13 mouse cellular contexts compared by ENCODE assay signal in the genomic region with DNA sequence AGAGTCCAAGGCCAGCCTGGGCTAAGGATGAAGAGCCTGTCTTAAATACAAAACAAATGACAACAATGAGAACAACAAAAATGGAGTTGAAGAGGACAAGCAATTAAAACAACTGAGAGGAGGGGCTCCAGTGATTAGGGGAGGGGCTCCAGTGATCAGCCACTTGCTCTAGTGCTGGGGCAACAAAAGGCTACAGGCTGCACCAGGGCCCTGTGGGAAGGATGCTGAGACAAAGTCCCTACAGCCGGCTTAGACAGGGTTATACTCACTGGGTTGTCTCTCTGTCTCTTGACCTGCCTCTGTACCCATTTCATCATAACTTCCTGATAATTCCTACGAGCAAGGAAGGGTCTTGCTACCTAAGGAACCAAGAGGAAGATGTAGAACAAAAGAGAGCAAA. TPM values are rescaled to one million over a fixed set of nuclear protein-coding genes. Genes with fewer than 3 reads are reported as not detected.
A peak's percentile ranks its signal among the peaks of the same experiment; 100 is the strongest.
DNase-seq lines count a peak whose midpoint lies in the region; ATAC-seq and TF ChIP-seq lines count a peak whose summit lies in the region.
"Had no signal": no experiment of that assay in that cellular context is flagged by ENCODE, and none has a peak within 500 bp of the region (broad histone marks: within the 10 kb centered on the region; RNA-seq: fewer than 3 reads in every experiment).

No protein-coding gene starts in this region.

- no peak overlapping the region; the same call in 1 of the 2 replicates for H3K4me3 ChIP-seq in midbrain, embryonic 10.5 days
- no peak overlapping the region for H3K4me3 ChIP-seq in midbrain, postnatal 0 days (ENCODE audit: low read depth, low read length)
- H3K4me3 ChIP-seq in forebrain, embryonic 14.5 days (ENCODE audit: low read depth, low read length): no peak overlapping the region
- no peak overlapping the region for H3K4me3 ChIP-seq in hindbrain, embryonic 16.5 days (ENCODE audit: low read length)
- no peak overlapping the region for H3K4me3 ChIP-seq in neural tube, embryonic 13.5 days

- DNase-seq in midbrain, embryonic 10.5 days (ENCODE audit: low spot score): no peak
- DNase-seq in midbrain, postnatal 0 days (ENCODE audit: low spot score): no peak
- DNase-seq in forebrain, embryonic 14.5 days (ENCODE audit: low spot score): no peak
- DNase-seq in layer of hippocampus, postnatal 10 days (ENCODE audit: low spot score in 2 of 2): no peak
- DNase-seq in gastrocnemius, postnatal 25 days: no peak
- DNase-seq: adrenal gland, postnatal 10 days; kidney, postnatal 36 days; spleen, adult 18-20 months had no signal

- peak overlapping the region; percentile 65 for H3K27ac ChIP-seq in midbrain, embryonic 10.5 days (replicated peaks)
- H3K27ac ChIP-seq in midbrain, postnatal 0 days (ENCODE audit: low read depth, low read length): no peak overlapping the region; the same call in 1 of the 2 replicates
- H3K27ac ChIP-seq in forebrain, embryonic 14.5 days (ENCODE audit: low read depth, low read length): peak overlapping the region; percentile 67
- peak overlapping the region; percentile 48; the same call in 1 of the 2 replicates for H3K27ac ChIP-seq in hindbrain, embryonic 16.5 days (ENCODE audit: low read depth, low read length)
- peak overlapping the region; percentile 91 for H3K27ac ChIP-seq in neural tube, embryonic 13.5 days (replicated peaks)

- no peaks in the 10 kb centered on the region for H3K27me3 ChIP-seq in midbrain, embryonic 10.5 days (ENCODE audit: low read depth, poor library complexity, severe bottlenecking)
- H3K27me3 ChIP-seq in midbrain, postnatal 0 days (ENCODE audit: insufficient read depth, low read length): no peaks in the 10 kb centered on the region
- no peaks in the 10 kb centered on the region for H3K27me3 ChIP-seq in forebrain, embryonic 14.5 days (replicated peaks; ENCODE audit: control insufficient read depth, insufficient read depth, low read length)
- no peaks in the 10 kb centered on the region for H3K27me3 ChIP-seq in hindbrain, embryonic 16.5 days (replicated peaks; ENCODE audit: control insufficient read depth, insufficient read depth, low read length)
- H3K27me3 ChIP-seq in neural tube, embryonic 13.5 days: no peaks in the 10 kb centered on the region
- H3K27me3 ChIP-seq: CH12.LX had no signal

- H3K4me1 ChIP-seq in midbrain, embryonic 10.5 days: peaks cover 20% of the 10 kb centered on the region
- no peaks in the 10 kb centered on the region; the same call in 1 of the 2 replicates for H3K4me1 ChIP-seq in midbrain, postnatal 0 days (ENCODE audit: insufficient read depth, low read length)
- H3K4me1 ChIP-seq in forebrain, embryonic 14.5 days (ENCODE audit: control insufficient read depth, insufficient read depth, low read length): peaks cover 27% of the 10 kb centered on the region
- peaks cover 14% of the 10 kb centered on the region for H3K4me1 ChIP-seq in hindbrain, embryonic 16.5 days (ENCODE audit: control insufficient read depth, insufficient read depth, low read depth, low read length)
- peaks cover 57% of the 10 kb centered on the region for H3K4me1 ChIP-seq in neural tube, embryonic 13.5 days (replicated peaks)

- 73% methylated on average over 2 of the region's 2 CpGs for WGBS in midbrain, embryonic 10.5 days
- WGBS in midbrain, postnatal 0 days: 36% methylated on average over 2 of the region's 2 CpGs
- WGBS in forebrain, embryonic 14.5 days: 51% methylated on average over 2 of the region's 2 CpGs
- WGBS in hindbrain, embryonic 16.5 days: 44% methylated on average over 2 of the region's 2 CpGs
- 10% methylated on average over 2 of the region's 2 CpGs for WGBS in neural tube, embryonic 13.5 days

- peaks cover 5% of the 10 kb centered on the region; the same call in 1 of the 2 replicates for H3K9me3 ChIP-seq in midbrain, embryonic 10.5 days (replicated peaks)
- H3K9me3 ChIP-seq in midbrain, postnatal 0 days (ENCODE audit: low read length): no peaks in the 10 kb centered on the region
- H3K9me3 ChIP-seq in forebrain, embryonic 14.5 days (replicated peaks; ENCODE audit: control insufficient read depth, low read length): no peaks in the 10 kb centered on the region
- H3K9me3 ChIP-seq in hindbrain, embryonic 16.5 days (ENCODE audit: control insufficient read depth, low read length): no peaks in the 10 kb centered on the region
- no peaks in the 10 kb centered on the region for H3K9me3 ChIP-seq in neural tube, embryonic 13.5 days

- no peak overlapping the region for H3K9ac ChIP-seq in midbrain, postnatal 0 days (replicated peaks; ENCODE audit: low read length, poor library complexity, severe bottlenecking)
- H3K9ac ChIP-seq in forebrain, embryonic 14.5 days (ENCODE audit: low read length): 0 out of 2 replicates have a peak overlapping the region, but pooled peaks have one; percentile 17
- H3K9ac ChIP-seq in hindbrain, embryonic 16.5 days (ENCODE audit: low read depth, low read length): no peak overlapping the region
- H3K9ac ChIP-seq in neural tube, embryonic 13.5 days: no peak overlapping the region

- H3K36me3 ChIP-seq in midbrain, embryonic 10.5 days: peaks cover 17% of the 10 kb centered on the region
- H3K36me3 ChIP-seq in midbrain, postnatal 0 days (ENCODE audit: insufficient read depth, low read length): 0 out of 2 replicates have a peak, but pooled peaks cover 3% of the 10 kb centered on the region
- H3K36me3 ChIP-seq in forebrain, embryonic 14.5 days (ENCODE audit: control insufficient read depth, insufficient read depth, low read length): 0 out of 2 replicates have a peak, but pooled peaks cover 9% of the 10 kb centered on the region
- no peaks in the 10 kb centered on the region for H3K36me3 ChIP-seq in hindbrain, embryonic 16.5 days (ENCODE audit: control insufficient read depth, insufficient read depth, low read length)
- H3K36me3 ChIP-seq in neural tube, embryonic 13.5 days: no peaks in the 10 kb centered on the region

- no peak for TF ChIP-seq CTCF in midbrain, postnatal 0 days (IDR thresholded peaks at IDR 0.05)

- no peak for ATAC-seq in midbrain, postnatal 0 days (ENCODE audit: low FRiP score)
- 0 out of 2 replicates have a peak, but pooled peaks have one; percentile 21 for ATAC-seq in forebrain, embryonic 14.5 days
- no peak for ATAC-seq in hindbrain, embryonic 16.5 days
- no peak for ATAC-seq in neural tube, embryonic 13.5 days (ENCODE audit: low read depth)
- ATAC-seq: intestine, embryonic 16.5 days had no signal

- H3K4me2 ChIP-seq in midbrain, postnatal 0 days (ENCODE audit: low read depth, low read length, poor library complexity, severe bottlenecking): no peak overlapping the region
- no peak overlapping the region for H3K4me2 ChIP-seq in forebrain, embryonic 14.5 days (ENCODE audit: low read length)
- no peak overlapping the region for H3K4me2 ChIP-seq in hindbrain, embryonic 16.5 days (ENCODE audit: low read length)
- H3K4me2 ChIP-seq in neural tube, embryonic 13.5 days: no peak overlapping the region

RNA-seq across cellular contexts. Expression of gene Gper1, which starts 4.8 kb away (rescaled TPM):
- 0.77 and 2.5 TPM in 2 replicates for polyA plus RNA-seq in midbrain, embryonic 10.5 days (2016; fragmentation: Nextera tagmentation; extraction: Ambion mirVana)
- total RNA-seq in midbrain, postnatal 0 days (2014; rRNA removed): 5.8 and 8.9 TPM in 2 replicates
- polyA plus RNA-seq in midbrain, postnatal 0 days (2015; fragmentation: Nextera tagmentation; extraction: Ambion mirVana): 5.8 and 7.1 TPM in 2 replicates
- polyA plus RNA-seq in forebrain, embryonic 14.5 days (2014; fragmentation: Nextera tagmentation; extraction: Ambion mirVana): 10.0 and 10.2 TPM in 2 replicates
- 7.8 and 9.4 TPM in 2 replicates for polyA plus RNA-seq in hindbrain, embryonic 16.5 days (2015; fragmentation: Nextera tagmentation; extraction: Ambion mirVana)
- 8.5 and 9.9 TPM in 2 replicates for polyA plus RNA-seq in neural tube, embryonic 13.5 days (2015; fragmentation: Nextera tagmentation; extraction: Ambion mirVana)
- 1 to 10 TPM; 3.7 to 3.8 TPM for total RNA-seq in layer of hippocampus, postnatal 10 days (2021)
- 1 to 10 TPM in 1 of 2 experiments, under 1 TPM in 1; 0.82 to 1.6 TPM for total RNA-seq in gastrocnemius, postnatal 25 days (2021)
- total RNA-seq: common myeloid progenitor, adult 5-6 weeks had no signal

RNA-seq across cellular contexts. Expression of gene C130050O18Rik, which starts 13.0 kb away (rescaled TPM):
- 0.32 and 0.39 TPM in 2 replicates for polyA plus RNA-seq in midbrain, embryonic 10.5 days (2016; fragmentation: Nextera tagmentation; extraction: Ambion mirVana)
- total RNA-seq in midbrain, postnatal 0 days (2014; rRNA removed): 0.19 TPM in 1 of 2 replicates, not detected in the other
- polyA plus RNA-seq in midbrain, postnatal 0 days (2015; fragmentation: Nextera tagmentation; extraction: Ambion mirVana): 0.17 TPM in 1 of 2 replicates, not detected in the other
- polyA plus RNA-seq in forebrain, embryonic 14.5 days (2014; fragmentation: Nextera tagmentation; extraction: Ambion mirVana): 0.18 TPM in 1 of 2 replicates, not detected in the other
- 0.26 and 0.64 TPM in 2 replicates for polyA plus RNA-seq in hindbrain, embryonic 16.5 days (2015; fragmentation: Nextera tagmentation; extraction: Ambion mirVana)
- polyA plus RNA-seq in neural tube, embryonic 13.5 days (2015; fragmentation: Nextera tagmentation; extraction: Ambion mirVana): 0.38 and 0.39 TPM in 2 replicates
- under 1 TPM; 0.22 to 0.32 TPM for total RNA-seq in layer of hippocampus, postnatal 10 days (2021)
- under 1 TPM; 0.32 to 0.61 TPM for total RNA-seq in gastrocnemius, postnatal 25 days (2021)
- total RNA-seq: CH12.LX had no signal

RNA-seq across cellular contexts. Expression of gene Gpr146, which starts 40.6 kb away (rescaled TPM):
- 1.7 and 2.0 TPM in 2 replicates for polyA plus RNA-seq in midbrain, embryonic 10.5 days (2016; fragmentation: Nextera tagmentation; extraction: Ambion mirVana)
- 4.1 and 5.6 TPM in 2 replicates for total RNA-seq in midbrain, postnatal 0 days (2014; rRNA removed)
- polyA plus RNA-seq in midbrain, postnatal 0 days (2015; fragmentation: Nextera tagmentation; extraction: Ambion mirVana): 3.0 and 3.9 TPM in 2 replicates
- polyA plus RNA-seq in forebrain, embryonic 14.5 days (2014; fragmentation: Nextera tagmentation; extraction: Ambion mirVana): 0.85 and 0.93 TPM in 2 replicates
- polyA plus RNA-seq in hindbrain, embryonic 16.5 days (2015; fragmentation: Nextera tagmentation; extraction: Ambion mirVana): 3.1 and 4.0 TPM in 2 replicates
- polyA plus RNA-seq in neural tube, embryonic 13.5 days (2015; fragmentation: Nextera tagmentation; extraction: Ambion mirVana): 1.8 and 1.9 TPM in 2 replicates
- total RNA-seq in layer of hippocampus, postnatal 10 days (2021): 1 to 10 TPM; 6.8 to 7.8 TPM
- 10 to 100 TPM; 23.5 to 23.6 TPM for total RNA-seq in gastrocnemius, postnatal 25 days (2021)

RNA-seq across cellular contexts. Expression of gene 3110082I17Rik, which starts 42.2 kb away (rescaled TPM):
- polyA plus RNA-seq in midbrain, embryonic 10.5 days (2016; fragmentation: Nextera tagmentation; extraction: Ambion mirVana): 56.6 and 64.7 TPM in 2 replicates
- total RNA-seq in midbrain, postnatal 0 days (2014; rRNA removed): 4.3 and 7.9 TPM in 2 replicates
- 14.9 and 15.1 TPM in 2 replicates for polyA plus RNA-seq in midbrain, postnatal 0 days (2015; fragmentation: Nextera tagmentation; extraction: Ambion mirVana)
- polyA plus RNA-seq in forebrain, embryonic 14.5 days (2014; fragmentation: Nextera tagmentation; extraction: Ambion mirVana): 14.9 and 15.2 TPM in 2 replicates
- polyA plus RNA-seq in hindbrain, embryonic 16.5 days (2015; fragmentation: Nextera tagmentation; extraction: Ambion mirVana): 18.4 and 20.3 TPM in 2 replicates
- polyA plus RNA-seq in neural tube, embryonic 13.5 days (2015; fragmentation: Nextera tagmentation; extraction: Ambion mirVana): 14.9 and 15.1 TPM in 2 replicates
- 10 to 100 TPM; 19.3 to 21.0 TPM for total RNA-seq in layer of hippocampus, postnatal 10 days (2021)
- total RNA-seq in gastrocnemius, postnatal 25 days (2021): 1 to 10 TPM; 7.8 to 8.0 TPM
